Mouse (Mus musculus) cerebellum, adult 18-20 months (tissue): Measurements from ENCODE around the gene Skida1.
"Not testable (repeated sequence)": the region's sequence is repeated elsewhere in the genome, so short reads cannot be mapped to it uniquely, and the experiment has no call there.

Experiments used
- DNase-seq, 2 experiments: peaks; one replicate each; pipeline ENCODE4 v3.0.0; 2021

Skida1 gene

GRCm38 (mm10) chr2:18048453-18049075, at the start of gene Skida1:
Skida1 (minus strand) TSS chr2:18049051.
- no peak for DNase-seq

GRCm38 (mm10) chr2:18095804-18096203, 47.0 kb upstream of the Skida1 start:
- DNase-seq, result no peak

GRCm38 (mm10) chr2:18094319-18094718, 45.5 kb upstream of the Skida1 start:
- no peak for DNase-seq

- no peak for DNase-seq
Observed at GRCm38 (mm10) chr2:18093858-18094257, 45.0 kb upstream of the Skida1 start.

- DNase-seq, result not testable (repeated sequence)
Observed at GRCm38 (mm10) chr2:18087695-18088094, 38.8 kb upstream of the Skida1 start.

GRCm38 (mm10) chr2:18080182-18080860, 31.5 kb upstream of the Skida1 start:
- peak; percentile 66 to 74 for DNase-seq

- DNase-seq, result no peak
Observed at GRCm38 (mm10) chr2:18071947-18072346, 23.1 kb upstream of the Skida1 start.

- DNase-seq, result no peak
Observed at GRCm38 (mm10) chr2:18068071-18068796, 19.4 kb upstream of the Skida1 start.

- DNase-seq, result no peak
Observed at GRCm38 (mm10) chr2:18066436-18066835, 17.6 kb upstream of the Skida1 start.

- no peak for DNase-seq
Observed at GRCm38 (mm10) chr2:18065708-18066030, 16.8 kb upstream of the Skida1 start.

- DNase-seq, result peak; percentile 75 to 86
Observed at GRCm38 (mm10) chr2:18064941-18065707, 16.3 kb upstream of the Skida1 start.

- peak; percentile 93 to 95 for DNase-seq
Observed at GRCm38 (mm10) chr2:18064356-18064858, 15.6 kb upstream of the Skida1 start.

GRCm38 (mm10) chr2:18063763-18064251, 15.0 kb upstream of the Skida1 start:
- peak in 1 of 2 experiments; percentile 68 for DNase-seq

GRCm38 (mm10) chr2:18060396-18060795, 11.5 kb upstream of the Skida1 start:
- DNase-seq, result no peak

- DNase-seq, result no peak
Observed at GRCm38 (mm10) chr2:18059891-18060290, 11.0 kb upstream of the Skida1 start.

GRCm38 (mm10) chr2:18059063-18059462, 10.2 kb upstream of the Skida1 start:
- DNase-seq, result no peak

- no peak for DNase-seq
Observed at GRCm38 (mm10) chr2:18058146-18058708, 9.4 kb upstream of the Skida1 start.

GRCm38 (mm10) chr2:18057336-18058145, 8.7 kb upstream of the Skida1 start:
- DNase-seq, result peak; percentile 58 to 70

GRCm38 (mm10) chr2:18056786-18057255, 8.0 kb upstream of the Skida1 start:
- peak in 1 of 2 experiments; percentile 89 for DNase-seq

GRCm38 (mm10) chr2:18055929-18056785, 7.3 kb upstream of the Skida1 start:
- peak; percentile 92 to 97 for DNase-seq
